Mouse (Mus musculus) neural tube, embryonic 14.5 days (tissue): ENCODE data around the gene Hist1h2bh. TPM values are rescaled to one million over a fixed set of nuclear protein-coding genes. Genes with fewer than 3 reads are reported as not detected.

ENCODE experiments used
- ATAC-seq: fragments of 200-750 bp; cut with Nextera tagmentation; 2 replicates; pipeline ENCODE4 v1.8.0; 2017; ENCODE audit warnings: low read depth, mild to moderate bottlenecking, moderate TSS enrichment, moderate library complexity
- H3K27ac ChIP-seq: fragments of 300-500 bp; sonication (generic); 2 replicates; pipeline ENCODE4 v1.5.1; 2014; ENCODE audit warnings: low read depth, mild to moderate bottlenecking, control low read depth, low read length, moderate library complexity, mixed read lengths
- H3K27me3 ChIP-seq: fragments of 300-500 bp; sonication (generic); 2 replicates; pipeline ENCODE4 v1.6.1; 2014; ENCODE audit warnings: low read length; ENCODE audit not compliant: control insufficient read depth, insufficient read depth
- H3K36me3 ChIP-seq: fragments of 300-500 bp; sonication (generic); 2 replicates; pipeline ENCODE4 v1.6.1; 2014; ENCODE audit warnings: low read length, mixed read lengths; ENCODE audit not compliant: control insufficient read depth, insufficient read depth
- H3K4me1 ChIP-seq: fragments of 300-500 bp; sonication (generic); 2 replicates; pipeline ENCODE4 v1.6.1; 2014; ENCODE audit warnings: low read length; ENCODE audit not compliant: control insufficient read depth, insufficient read depth
- H3K4me2 ChIP-seq: fragments of 300-500 bp; sonication (generic); 2 replicates; pipeline ENCODE4 v1.6.1; 2014; ENCODE audit warnings: mild to moderate bottlenecking, low read depth, low read length, control low read depth
- H3K4me3 ChIP-seq: fragments of 300-500 bp; sonication (generic); 2 replicates; pipeline ENCODE4 v1.5.1; 2014; ENCODE audit warnings: low read depth, low read length, control low read depth, mixed read lengths
- H3K9ac ChIP-seq: fragments of 300-500 bp; sonication (generic); replicated peaks from 2 replicates; pipeline ENCODE4 v1.6.1; 2014; ENCODE audit warnings: low read depth, mild to moderate bottlenecking, control low read depth, low read length, mixed read lengths
- H3K9me3 ChIP-seq: fragments of 300-500 bp; sonication (generic); 2 replicates; pipeline ENCODE4 v1.6.1; 2016; ENCODE audit warnings: low read length; ENCODE audit not compliant: control insufficient read depth
- WGBS: fragments of 180-500 bp; shearing (Covaris S2); extraction: QIAGEN DNeasy Blood & Tissue Kit; methylation state at CpG from one replicate; pipeline ENCODE4 v1.1.7; 2014; 5-methylcytosine and 5-hydroxymethylcytosine counted together
- polyA plus RNA-seq: library from polyadenylated mRNA; unstranded; fragments of >200 nt; fragmentation: Nextera tagmentation; extraction: Ambion mirVana; gene quantifications from 2 replicates; pipeline ENCODE4 v1.2.1, GENCODE M21; 2014

Gene Hist1h2bh
- polyA plus RNA-seq, 1 experiment from 2014 or later, result not detected

DNA sequence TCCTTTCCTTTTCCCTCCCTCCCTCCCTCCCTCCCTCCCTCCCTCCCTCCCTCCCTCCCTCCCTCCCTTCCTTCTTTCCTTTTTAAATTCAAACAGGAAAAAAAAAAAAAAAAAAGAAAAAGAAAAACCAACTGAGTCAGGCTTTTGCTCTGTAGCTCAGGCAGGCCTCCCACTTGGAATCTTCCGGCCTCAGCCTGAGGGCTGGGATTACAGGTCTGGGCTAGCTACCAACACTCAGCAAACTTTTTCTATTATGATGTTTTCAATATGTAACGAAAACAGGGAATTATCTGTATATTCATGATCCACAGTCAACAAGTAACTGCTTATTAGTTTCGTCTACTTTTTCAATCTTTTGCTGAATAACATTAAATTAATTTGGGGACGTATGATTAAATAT lies 40.3 kb downstream of the Hist1h2bh start:
- 39% methylated on average over 4 of the region's 4 CpGs for WGBS

DNA sequence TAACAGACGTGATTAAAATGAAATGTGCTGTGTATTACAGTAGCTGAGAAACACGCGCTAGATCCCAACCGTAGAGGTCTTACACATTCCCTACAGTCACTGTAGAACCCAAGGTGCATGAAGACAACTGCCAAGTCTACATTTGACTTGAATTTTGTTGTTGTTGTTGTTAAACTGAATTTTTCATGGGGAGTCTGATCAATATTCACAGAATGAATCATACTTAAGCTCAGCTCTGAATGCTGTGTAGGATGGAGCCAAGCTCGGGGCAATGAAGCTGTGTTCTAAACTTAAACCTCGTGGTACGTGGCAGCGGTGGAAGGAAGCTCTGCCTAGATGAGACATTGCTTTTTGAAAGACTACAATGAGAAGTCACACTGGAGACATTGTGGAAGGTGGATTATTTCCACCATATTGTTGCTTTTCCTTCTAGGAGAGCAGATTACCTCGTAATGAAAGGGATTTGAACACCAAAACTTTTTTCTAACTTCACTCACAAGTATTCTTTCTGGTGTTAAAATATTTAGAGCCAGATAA lies 41.1 kb downstream of the Hist1h2bh start:
- H3K27ac ChIP-seq, result no peak overlapping the region
- no peak overlapping the region for H3K4me3 ChIP-seq
- no peak overlapping the region for H3K4me2 ChIP-seq
- H3K9ac ChIP-seq, result no peak overlapping the region
- no peaks in the 10 kb centered on the region for H3K36me3 ChIP-seq
- WGBS, result 36% methylated on average over 9 of the region's 9 CpGs
- H3K9me3 ChIP-seq, result no peaks in the 10 kb centered on the region
- ATAC-seq, result no peak
- H3K4me1 ChIP-seq, result no peaks in the 10 kb centered on the region
- no peaks in the 10 kb centered on the region; the same call in 1 of the 2 replicates for H3K27me3 ChIP-seq

More for the DNA sequence above, 40.3 kb downstream of the Hist1h2bh start:
- Histone ChIP-seq H3K27ac (no peak overlapping the region), H3K4me3 (no peak overlapping the region), H3K36me3 (no peaks in the 10 kb centered on the region), H3K9ac (no peak overlapping the region), H3K9me3 (no peaks in the 10 kb centered on the region), H3K27me3 (no peaks in the 10 kb centered on the region; the same call in 1 of the 2 replicates), H3K4me2 (no peak overlapping the region), H3K4me1 (no peaks in the 10 kb centered on the region)
- no peak for ATAC-seq

DNA sequence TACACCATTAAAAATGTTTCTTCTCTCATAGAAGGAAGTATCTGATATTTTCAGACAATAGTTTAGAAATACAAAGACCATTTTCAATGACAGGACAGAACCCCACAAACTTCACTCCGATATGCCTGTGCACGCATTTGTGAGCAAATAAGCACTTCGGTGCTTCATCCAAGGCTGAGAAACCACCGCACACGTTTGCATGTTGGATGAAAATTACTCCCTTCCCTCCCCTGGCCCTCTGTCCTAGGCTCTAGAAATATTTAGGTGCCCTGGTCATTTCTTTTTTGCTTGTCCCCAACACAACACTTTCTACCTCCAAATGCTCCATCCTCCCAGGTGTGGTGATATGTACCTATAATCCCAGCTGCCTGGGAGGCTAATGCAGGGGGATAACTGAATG lies 41.7 kb downstream of the Hist1h2bh start:
- Histone ChIP-seq H3K9me3 (no peaks in the 10 kb centered on the region), H3K4me1 (no peaks in the 10 kb centered on the region), H3K4me3 (no peak overlapping the region), H3K27me3 (no peaks in the 10 kb centered on the region; the same call in 1 of the 2 replicates), H3K27ac (no peak overlapping the region), H3K36me3 (no peaks in the 10 kb centered on the region), H3K9ac (no peak overlapping the region), H3K4me2 (no peak overlapping the region)
- no peak for ATAC-seq
- 27% methylated on average over 5 of the region's 5 CpGs for WGBS

DNA sequence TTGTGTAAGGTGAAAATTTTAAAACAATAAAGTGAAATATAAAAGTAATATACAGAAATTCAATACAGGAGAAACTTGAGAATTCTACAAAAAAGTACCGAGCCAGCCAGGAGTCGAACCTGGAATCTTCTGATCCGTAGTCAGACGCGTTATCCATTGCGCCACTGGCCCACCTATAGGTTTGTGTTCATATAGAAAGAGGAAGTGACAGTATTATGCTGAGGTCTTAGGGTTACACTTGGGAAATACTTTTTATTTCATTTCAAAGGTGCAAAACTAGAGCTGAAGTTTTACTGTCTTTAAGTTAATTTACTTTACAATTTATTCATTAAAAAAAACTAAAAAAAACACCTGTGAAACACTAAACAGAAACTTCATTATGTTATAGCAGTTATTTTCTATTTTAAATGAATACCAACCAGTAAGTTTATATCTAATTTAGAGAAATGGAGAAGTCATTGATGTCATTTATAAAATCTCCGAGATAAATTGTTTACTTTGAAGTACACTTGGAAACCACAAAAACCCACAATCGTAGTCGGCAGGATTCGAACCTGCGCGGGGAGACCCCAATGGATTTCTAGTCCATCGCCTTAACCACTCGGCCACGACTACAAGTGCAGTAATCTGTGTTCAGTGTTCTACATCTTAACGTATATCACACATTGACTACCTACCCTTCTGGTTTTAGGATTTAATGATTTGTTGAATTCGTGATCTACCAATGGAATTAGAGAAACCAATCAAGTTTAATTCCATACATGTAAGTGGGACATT lies 42.6 kb downstream of the Hist1h2bh start:
- Histone ChIP-seq H3K27me3 (no peaks in the 10 kb centered on the region; the same call in 1 of the 2 replicates), H3K4me1 (no peaks in the 10 kb centered on the region), H3K4me3 (no peak overlapping the region), H3K27ac (no peak overlapping the region), H3K9ac (no peak overlapping the region), H3K4me2 (no peak overlapping the region), H3K36me3 (no peaks in the 10 kb centered on the region), H3K9me3 (no peaks in the 10 kb centered on the region)
- 1% methylated on average over 17 of the region's 17 CpGs for WGBS
- ATAC-seq, result peak; percentile 77; the same call in 1 of the 2 replicates

DNA sequence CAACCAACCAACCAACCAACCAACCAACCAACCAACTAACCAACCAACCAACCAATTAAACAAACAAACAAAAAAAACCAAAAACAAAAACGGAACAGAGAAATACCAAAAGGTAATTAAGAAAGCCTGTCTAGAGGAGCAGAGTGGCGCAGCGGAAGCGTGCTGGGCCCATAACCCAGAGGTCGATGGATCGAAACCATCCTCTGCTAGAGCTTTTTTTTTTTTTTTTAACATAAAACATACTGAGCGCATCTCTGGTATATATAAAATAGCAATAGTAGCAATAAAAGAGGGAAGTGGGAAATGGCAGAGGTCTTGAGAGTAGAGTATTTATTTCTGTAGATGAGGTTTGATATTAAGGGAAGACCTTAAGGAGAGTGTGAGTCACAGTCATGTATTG lies 43.2 kb downstream of the Hist1h2bh start:
- Histone ChIP-seq H3K4me2 (no peak overlapping the region), H3K9me3 (no peaks in the 10 kb centered on the region), H3K4me3 (no peak overlapping the region), H3K27ac (no peak overlapping the region), H3K36me3 (no peaks in the 10 kb centered on the region), H3K4me1 (no peaks in the 10 kb centered on the region), H3K27me3 (no peaks in the 10 kb centered on the region; the same call in 1 of the 2 replicates), H3K9ac (no peak overlapping the region)
- ATAC-seq, result no peak
- 8% methylated on average over 7 of the region's 7 CpGs for WGBS

DNA sequence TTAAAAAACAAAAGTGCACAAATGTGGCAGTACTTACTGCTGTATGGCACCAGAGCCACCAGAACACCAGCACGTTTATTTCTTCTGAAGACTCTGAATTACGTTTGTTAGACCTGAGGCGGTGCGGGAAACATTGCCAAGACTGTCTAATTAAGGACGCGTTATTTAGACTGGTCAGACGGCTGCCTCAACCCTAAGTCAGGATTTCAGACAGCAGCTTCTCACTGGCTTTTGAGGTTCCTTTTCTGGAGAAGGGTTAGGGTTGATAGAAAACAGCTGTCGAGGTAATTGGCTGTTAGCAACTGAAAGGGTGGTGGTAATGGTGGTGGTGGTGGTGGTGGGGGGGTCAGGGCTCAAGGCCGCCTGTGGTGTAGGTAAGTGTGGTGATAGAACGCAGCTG lies 44.5 kb downstream of the Hist1h2bh start:
- ATAC-seq, result no peak
- H3K27me3 ChIP-seq, result no peaks in the 10 kb centered on the region; the same call in 1 of the 2 replicates
- WGBS, result 9% methylated on average over 10 of the region's 10 CpGs
- no peak overlapping the region for H3K27ac ChIP-seq
- H3K4me2 ChIP-seq, result peak overlapping the region; percentile 31
- H3K4me1 ChIP-seq, result no peaks in the 10 kb centered on the region
- peak overlapping the region; percentile 8; the same call in 1 of the 2 replicates for H3K4me3 ChIP-seq
- no peaks in the 10 kb centered on the region for H3K36me3 ChIP-seq
- no peaks in the 10 kb centered on the region for H3K9me3 ChIP-seq
- H3K9ac ChIP-seq, result no peak overlapping the region

DNA sequence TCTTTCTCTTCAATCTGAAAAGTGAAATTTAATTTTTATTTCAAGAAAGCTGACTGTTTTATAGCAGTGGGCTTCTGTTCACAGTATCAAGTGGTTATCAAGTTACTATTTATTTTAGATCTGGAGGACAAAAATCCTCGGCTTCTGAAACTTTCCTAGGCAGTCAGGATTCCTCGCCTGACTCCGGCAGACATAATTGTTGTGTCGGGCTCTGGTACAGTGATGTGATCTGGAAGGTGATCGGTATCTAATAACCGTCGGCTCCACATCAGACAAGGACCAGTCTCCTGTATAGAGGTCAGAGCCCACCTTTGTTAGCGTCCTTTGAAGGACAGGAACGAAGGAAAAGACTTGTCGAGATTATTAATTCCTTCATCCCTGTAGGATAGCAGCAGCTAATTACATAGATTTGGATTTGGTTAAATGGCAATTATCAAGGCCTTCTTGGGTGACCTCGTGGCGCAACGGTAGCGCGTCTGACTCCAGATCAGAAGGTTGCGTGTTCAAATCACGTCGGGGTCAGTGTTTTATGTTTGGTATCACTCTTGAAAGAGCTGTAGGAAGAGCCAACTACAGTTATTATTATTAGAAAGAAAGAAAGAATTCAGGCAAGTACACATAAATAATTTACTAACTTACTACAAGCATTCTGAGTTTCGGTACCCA lies 45.4 kb downstream of the Hist1h2bh start:
- Histone ChIP-seq H3K4me1 (no peaks in the 10 kb centered on the region), H3K27ac (no peak overlapping the region), H3K4me3 (no peak overlapping the region; the same call in 1 of the 2 replicates), H3K4me2 (peak overlapping the region; percentile 31), H3K27me3 (no peaks in the 10 kb centered on the region; the same call in 1 of the 2 replicates), H3K36me3 (no peaks in the 10 kb centered on the region), H3K9ac (no peak overlapping the region), H3K9me3 (no peaks in the 10 kb centered on the region)
- ATAC-seq, result no peak
- WGBS, result 4% methylated on average over 19 of the region's 19 CpGs

DNA sequence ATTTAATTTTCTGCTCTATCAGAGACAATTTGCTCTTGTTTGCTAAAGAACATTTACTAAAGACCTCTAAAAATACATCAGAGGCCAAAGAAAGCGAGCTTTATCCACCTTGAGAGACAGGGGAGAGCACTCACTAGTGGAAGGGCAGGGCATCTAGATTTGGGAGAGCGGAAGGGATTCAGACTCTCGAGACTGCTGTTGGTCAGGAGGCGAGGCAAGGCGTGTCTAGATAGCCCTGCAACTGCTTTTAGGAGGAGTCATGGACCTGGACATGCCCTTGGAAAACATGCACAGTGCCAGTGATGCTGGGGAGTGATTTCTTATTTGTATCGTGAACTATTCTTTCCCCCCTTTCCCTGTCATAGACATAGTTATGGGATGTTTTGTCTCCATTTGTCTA lies 47.7 kb downstream of the Hist1h2bh start:
- Histone ChIP-seq H3K27me3 (no peaks in the 10 kb centered on the region; the same call in 1 of the 2 replicates), H3K4me3 (no peak overlapping the region), H3K9ac (no peak overlapping the region), H3K27ac (no peak overlapping the region), H3K36me3 (no peaks in the 10 kb centered on the region), H3K4me2 (no peak overlapping the region), H3K9me3 (no peaks in the 10 kb centered on the region), H3K4me1 (no peaks in the 10 kb centered on the region)
- no peak for ATAC-seq
- WGBS, result 85% methylated on average over 6 of the region's 6 CpGs

DNA sequence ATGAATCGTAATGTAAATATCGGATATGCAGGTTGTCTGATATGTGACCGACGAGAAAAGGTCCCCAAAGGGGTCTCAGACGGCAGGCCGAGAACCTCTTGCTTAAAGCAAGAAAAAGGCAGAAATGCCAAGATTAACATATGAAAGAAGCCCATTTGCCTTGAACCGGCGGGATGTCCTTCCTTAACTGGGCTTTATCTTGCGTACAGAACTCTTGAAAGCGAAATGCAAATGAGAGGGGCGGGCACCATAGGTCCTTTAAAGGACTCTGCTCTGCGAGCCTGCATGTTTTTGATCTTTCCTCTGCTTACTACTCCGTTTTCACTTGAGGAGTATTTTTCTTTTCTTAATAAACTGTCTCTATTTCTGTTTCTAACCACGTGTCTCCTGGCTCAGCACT lies 51.2 kb downstream of the Hist1h2bh start:
- Histone ChIP-seq H3K27ac (no peak overlapping the region), H3K9ac (no peak overlapping the region; the same call in 1 of the 2 replicates), H3K4me3 (no peak overlapping the region), H3K9me3 (no peaks in the 10 kb centered on the region), H3K27me3 (no peaks in the 10 kb centered on the region), H3K36me3 (no peaks in the 10 kb centered on the region), H3K4me2 (peak overlapping the region; percentile 33), H3K4me1 (no peaks in the 10 kb centered on the region)
- WGBS, result 3% methylated on average over 14 of the region's 14 CpGs
- no peak for ATAC-seq
